Mouse (Mus musculus) mesoderm, embryonic 11.5 days (tissue): ENCODE results near the gene Cabin1.

Source experiments
- DNase-seq: peaks from one replicate; pipeline ENCODE4 v3.0.0-alpha.2; 2012; ENCODE audit warnings: low read depth, low spot score

The Cabin1 gene

DNA sequence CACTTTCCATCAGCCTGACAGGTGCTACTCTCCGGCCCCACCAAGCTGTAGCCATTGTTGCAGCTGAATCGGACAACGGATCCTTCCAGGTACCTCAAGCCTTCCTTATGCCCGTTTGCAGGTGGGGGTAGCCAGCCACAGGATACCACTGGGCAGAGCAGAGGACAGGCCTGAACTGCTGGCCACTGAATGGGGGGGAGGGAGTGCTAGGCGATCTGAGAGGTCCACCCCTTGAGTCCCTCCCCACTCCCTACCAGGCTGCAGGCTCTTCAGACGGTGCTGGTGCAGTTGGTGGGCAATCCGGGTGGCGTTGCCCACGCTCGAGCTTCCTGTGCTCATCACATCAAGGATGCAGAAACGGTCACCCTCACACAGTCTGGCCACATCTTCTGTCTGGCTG is 126.4 kb downstream of the Cabin1 start:
- no peak for DNase-seq

DNA sequence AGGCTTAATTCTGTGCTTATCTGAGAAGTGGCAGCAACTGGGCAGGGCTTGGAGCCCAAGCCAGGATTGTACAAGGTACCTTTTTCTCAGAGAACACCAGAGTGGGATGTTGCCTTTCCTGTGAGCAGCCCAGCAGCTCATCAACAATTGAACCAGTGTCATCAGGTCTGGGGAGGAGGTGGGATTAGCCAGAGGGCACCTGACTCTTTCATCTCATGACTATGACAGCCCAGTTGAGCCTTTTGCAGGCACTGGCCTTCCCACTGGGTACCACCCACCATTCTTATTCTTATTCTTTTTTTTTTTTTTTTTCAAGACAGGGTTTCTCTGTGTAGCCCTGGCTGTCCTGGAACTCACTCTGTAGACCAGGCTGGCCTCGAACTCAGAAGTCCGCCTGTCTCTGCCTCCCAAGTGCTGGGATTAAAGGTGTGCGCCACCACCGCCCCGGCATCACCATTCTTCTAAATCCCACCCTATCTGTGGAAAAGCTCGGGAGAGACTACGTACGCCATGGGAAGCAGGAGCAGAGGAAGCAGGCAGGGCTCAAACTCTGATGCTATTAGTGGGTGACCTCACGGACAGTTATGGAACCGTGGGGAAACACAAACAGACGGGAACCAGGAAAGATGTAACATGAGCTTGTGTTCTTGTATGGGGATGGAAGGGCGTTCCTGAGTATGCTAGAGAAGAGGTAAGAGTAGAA is 127.9 kb downstream of the Cabin1 start:
- DNase-seq = no peak

DNA sequence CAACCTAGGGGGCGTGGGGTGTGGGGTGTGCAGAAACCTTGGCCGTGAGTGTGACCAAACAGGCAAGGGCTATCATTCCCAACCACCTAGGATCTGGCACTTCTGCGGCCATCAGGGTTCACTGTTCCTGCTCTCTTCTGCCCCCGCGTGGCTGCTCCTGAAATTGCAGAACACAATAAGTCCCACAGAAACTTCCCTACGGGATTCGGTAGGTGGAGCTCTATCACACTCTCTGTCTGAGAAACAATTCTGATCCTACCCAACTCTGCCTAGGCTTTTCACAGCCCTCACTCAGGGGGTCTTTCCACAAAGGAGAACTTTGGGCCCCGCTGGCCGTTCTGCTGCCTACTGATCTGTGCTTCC is 128.5 kb downstream of the Cabin1 start:
- DNase-seq = peak; percentile 83

DNA sequence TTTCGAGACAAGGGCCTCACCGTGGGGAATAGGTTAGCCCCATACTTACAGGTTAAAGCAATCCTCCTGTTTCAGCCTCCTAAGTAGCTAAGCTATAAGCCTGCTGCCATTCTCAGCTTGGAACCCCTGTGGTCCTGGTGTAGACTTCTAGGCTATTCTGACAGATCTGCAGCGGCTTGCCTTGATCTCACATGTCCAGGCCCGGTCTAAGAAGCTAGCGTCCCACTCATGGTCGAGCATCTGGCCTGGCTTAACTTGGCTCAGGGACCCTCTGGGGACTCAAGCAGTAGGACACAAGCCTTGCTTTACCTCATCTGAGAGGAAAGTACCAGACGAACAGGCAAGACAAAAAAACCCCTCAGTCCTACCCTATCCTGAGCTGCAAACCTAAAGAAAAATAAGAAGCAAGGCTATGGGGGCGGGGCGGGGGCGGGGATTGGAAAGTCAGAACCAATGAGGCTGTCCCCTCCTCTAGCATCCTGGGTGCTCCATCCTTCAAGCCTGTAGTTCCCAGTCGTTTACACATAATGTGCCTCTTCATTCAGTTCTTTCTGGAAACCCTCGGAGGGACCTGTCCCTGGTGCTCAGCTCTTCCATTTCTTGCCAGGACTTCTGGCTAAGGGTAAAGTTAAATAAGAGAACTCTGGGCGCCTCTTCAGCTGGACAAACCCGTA is 129.0 kb downstream of the Cabin1 start:
- no peak for DNase-seq

DNA sequence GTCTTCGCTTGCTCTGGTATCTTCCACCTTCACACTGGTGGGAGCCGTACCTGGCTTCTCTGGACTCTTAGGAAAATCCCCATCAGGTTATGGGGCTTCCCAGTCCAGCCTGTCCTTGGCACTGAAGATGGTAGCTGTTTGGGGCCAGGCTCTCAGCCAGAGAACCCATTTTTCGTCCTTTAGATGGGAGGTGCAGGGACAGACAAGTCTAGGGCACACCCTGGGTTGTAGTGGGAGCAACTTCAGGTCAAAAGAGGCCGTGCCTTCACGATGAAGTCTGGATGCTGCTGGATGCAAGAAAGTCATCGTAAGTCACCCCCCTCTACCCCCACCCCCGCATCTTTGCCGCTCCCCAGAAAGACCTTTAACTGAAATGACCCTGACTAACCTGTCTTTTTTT is 129.5 kb downstream of the Cabin1 start:
- DNase-seq = no peak

DNA sequence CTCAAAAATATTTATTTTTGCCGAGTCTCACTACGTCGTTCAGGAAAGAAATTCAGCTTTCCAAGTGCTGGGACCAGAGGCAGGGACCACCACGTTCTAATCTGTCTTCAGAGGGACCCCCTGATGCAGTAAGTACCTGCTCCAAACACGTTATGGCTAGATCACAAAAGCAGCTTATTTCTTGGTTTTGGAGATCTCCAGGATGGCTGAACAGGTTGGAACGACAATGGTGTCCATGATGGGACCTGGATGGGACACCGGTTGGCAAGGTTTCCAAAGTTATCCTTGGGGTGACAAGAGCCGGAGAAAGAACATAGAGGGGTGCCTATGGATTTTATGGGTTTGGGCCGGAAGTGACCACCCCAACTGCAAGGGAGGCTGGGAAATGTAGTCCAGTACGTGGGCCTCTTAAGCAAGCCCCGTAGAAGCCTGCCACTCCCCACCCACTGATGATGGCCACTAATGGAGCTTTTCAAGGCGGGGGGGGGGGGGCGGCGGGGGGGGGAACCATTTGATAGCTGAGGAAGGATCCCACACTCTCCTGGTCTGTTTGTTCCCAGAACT is 130.5 kb downstream of the Cabin1 start:
- no peak for DNase-seq

DNA sequence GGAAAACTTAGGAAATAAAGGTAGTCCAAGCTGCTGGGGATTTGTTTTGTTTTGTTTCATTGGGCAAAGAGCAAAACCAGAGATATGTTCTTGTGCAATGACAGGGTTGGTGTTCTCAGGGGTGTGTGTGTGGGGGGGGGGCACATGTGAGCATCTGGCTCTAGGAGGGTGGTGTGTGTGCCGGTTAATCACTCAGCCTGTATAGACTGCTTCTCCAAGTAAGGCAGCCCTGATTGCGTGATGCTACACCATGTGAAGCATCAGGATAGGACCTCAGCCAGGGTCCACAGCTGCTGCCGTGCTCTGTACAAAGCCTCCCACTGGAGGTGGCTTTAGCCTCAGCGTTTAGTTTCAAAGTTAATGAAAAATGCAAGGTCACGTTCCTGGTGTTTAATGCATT is 131.1 kb downstream of the Cabin1 start:
- no peak for DNase-seq

DNA sequence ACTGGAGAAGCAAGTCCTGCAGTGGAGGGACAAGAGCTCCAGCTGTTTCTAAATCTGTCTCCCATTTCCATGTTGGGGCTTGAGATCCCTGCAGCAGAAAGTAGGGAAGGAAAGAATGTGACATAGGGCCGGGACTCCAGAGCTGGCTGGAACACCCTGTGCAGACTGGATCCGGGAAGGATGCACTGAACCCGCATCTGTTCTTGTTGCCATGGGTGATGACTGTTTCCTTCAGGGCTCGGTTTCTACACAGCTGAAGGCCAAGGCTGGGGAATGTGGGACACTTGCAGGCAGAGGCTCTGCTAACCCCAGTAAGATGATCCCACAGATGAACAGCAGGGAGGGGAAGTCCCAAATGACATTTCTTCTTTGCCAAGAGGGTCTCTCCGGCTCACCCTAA is 131.5 kb downstream of the Cabin1 start:
- DNase-seq = peak; percentile 21

DNA sequence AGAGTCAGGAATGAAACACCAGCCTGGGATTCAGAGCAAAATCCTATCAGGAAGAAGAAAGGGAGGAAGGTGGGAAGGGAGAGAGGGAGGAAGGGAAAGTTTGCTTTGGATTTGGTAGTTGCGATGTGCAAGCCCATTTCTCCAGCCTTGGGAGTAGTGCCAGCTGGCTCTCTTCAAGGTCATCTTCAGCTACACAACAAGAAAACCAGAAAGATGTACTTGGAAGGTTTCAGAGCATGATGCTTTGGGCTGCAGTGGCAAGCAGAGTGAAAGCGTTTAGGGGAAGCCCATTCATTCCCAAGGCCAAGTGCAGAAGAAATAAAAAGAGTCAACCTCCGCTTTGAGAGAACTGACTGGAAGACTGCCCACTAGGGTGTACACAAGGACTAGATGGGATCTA is 136.7 kb downstream of the Cabin1 start:
- no peak for DNase-seq

DNA sequence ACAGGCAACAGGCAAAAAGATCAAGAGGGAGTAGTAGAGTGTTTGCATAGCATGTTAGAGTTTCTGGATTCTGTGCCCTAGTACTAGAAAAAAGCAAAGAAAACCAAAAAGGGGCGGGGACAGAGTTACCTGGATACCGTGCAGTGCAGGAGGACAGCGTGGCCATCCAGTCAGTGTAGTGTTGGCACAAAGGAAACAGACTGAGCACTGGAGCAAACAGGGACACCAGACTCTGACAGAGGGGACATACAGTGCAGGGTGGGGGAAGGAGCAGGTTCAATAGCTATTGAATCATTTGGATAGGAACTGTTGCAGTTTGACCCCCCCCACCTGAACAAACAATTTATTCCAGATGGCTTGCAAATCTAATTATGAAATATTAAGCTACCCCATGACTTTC is 137.2 kb downstream of the Cabin1 start:
- no peak for DNase-seq

DNA sequence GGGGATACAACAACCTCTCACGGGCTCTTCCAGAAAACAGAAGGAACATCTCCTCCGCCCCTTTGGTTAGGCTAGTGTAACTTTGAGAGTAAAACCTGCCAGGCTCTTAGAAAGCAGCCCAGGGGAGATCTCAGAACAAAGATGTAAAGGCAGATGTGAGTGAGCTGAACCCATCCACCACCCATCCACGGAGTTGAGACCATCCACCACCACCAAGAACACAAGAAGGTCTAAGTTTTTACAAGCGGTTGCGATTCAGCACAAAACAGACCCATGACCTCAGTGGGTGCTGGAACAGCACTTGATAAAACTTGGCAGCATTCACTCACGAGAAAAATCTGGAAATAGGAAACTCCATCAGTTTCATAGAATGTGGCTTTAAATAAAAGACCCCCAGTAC is 138.2 kb downstream of the Cabin1 start:
- DNase-seq = no peak

DNA sequence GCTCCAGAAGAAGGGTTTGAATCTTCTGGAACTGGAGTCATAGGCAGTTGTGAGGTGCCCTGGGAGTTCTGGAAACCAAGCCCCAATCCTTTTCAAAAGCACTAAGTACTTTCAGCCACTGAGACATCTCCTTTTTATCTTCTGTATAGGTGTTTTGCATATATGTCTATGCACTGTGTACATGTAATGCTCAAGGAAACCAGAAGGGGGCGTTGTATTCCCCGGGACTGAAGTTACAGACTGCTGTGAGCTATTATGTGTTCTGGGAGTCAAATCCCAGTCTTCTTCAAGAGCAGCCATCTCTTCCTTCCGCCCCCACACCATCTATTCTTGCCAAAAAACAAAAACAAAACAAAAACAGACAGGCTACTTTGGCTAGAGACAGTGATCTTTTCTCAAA is 143.3 kb downstream of the Cabin1 start:
- DNase-seq = no peak

DNA sequence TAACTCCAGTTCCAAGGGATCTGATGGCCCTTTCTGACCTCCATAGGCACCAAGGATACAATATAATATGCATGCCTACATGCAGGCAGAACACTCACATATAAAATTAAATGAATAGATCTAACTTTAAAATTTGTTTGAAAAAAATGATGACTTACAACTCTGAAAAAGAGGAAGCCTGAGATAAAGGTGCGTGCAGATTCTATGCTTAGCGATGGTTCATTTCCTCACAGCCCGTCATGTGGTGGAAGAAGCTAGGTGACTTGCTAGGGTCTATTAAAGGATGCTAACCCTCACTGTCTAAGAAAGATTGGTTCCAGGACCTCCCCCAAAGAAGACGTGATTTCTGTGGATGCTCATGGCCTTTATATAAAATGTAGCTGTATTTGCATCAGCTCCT is 148.1 kb downstream of the Cabin1 start:
- DNase-seq = no peak

DNA sequence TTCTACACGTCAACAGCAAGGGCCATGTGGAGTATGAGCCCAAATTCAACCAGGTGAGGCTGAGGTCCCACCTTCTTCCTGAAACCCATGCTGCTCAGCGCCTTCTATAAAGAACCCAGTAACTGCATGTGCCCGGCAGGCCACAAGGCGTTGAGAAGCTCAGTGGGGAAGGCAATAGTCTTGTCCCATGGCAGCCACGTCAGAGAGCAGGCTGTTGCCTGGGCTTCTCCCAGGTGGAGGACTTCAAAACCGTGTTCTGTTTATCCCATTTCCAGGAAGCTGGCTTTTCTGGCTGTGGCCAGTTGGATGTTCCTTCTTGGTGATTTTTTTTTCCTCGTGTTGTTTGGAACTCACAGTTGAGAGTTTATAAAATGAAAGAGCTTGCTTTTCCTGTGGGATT is 153.7 kb downstream of the Cabin1 start:
- no peak for DNase-seq

DNA sequence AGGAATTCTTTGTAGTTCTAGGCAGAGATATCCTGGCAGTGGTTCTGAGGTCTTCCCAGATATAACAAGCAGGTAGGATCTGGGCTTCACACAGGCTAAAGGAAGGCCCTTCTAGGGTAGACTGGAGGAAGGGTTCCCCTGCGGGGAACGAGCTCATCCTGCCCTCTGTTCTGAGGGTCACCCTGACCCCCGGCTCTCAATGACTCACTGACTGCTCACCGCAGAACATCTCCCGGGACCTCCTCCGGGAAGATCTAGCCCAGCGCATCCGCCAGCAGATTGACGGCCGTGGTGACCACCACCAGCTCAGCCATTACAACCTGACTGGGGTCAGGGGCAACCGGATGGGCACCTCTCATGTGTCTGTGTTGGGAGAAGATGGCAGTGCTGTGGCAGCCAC is 155.2 kb downstream of the Cabin1 start:
- no peak for DNase-seq

DNA sequence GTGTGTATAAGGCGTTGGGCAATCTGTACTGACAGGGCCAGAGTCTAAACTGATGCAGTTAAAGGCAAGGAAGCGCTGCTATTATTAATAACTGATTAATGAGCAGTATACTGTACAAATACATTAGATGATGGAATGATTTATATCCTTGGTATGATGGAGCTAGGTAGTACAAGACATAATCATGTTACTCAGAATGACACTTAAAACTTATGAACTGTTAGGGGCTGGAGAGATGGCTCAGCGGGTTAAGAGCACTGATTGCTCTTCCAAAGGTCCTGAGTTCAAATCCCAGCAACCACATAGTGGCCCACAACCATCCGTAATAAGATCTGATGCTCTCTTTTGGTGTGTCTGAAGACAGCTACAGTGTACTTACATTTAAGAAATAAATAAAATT is 156.9 kb downstream of the Cabin1 start:
- no peak for DNase-seq

DNA sequence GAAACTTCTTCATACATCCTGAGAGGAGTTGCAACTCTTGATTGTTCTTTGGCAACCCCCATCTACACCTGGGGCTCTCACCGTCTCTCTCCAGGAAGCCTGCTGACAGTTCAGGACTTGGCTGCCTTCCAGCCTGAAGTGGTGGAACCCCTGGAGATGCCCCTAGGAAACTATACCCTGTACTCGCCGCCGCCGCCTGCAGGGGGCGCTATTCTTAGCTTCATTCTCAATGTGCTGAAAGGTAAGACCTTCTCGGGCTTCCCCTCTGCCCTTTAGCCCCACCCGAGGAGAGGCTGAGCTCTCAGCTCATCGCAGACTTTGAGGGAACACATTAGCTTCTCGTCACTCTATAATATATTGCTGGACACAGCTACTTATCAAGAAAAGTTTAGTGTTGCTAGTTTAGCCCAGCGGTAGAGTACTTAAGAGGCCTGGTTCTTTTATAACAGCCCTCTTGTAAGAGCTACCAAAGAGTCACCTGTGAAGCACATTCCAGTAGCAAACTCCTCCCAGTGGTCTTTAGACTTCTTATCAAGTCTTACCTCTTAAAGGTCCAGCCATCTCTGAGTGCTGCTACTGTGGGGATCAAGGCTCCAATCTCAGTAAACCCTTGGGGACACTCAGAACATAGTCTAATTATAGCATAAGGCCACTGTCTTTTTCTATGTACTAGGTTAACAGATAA is 158.8 kb downstream of the Cabin1 start:
- DNase-seq = no peak

DNA sequence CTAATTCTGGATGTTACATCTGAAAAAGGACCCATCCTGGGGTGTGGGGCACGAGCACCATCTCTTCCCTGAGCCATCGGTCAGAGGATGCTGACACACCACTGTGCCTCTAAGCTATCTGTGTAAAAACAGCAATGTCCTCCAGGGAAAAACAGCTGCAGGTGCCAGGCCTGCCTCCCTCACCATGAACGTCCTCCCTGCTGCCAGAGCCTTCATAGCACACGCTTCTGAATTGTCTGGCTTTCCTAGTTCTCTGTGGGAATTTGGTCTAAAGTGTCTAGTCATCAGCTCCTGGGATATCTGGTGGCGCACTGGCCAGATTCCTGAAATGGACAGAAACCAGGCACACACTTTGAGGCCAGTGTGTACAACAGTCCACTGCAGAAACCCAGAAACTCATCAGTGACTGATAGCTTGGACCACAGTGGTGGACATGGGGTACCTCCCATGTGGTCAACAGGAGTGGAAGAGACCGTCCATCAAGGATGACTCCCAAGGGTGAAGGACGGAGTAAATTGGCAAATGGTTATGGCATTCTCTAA is 163.9 kb downstream of the Cabin1 start:
- no peak for DNase-seq
